Mouse (Mus musculus): ENCODE data around the gene Izumo4.

DNA sequence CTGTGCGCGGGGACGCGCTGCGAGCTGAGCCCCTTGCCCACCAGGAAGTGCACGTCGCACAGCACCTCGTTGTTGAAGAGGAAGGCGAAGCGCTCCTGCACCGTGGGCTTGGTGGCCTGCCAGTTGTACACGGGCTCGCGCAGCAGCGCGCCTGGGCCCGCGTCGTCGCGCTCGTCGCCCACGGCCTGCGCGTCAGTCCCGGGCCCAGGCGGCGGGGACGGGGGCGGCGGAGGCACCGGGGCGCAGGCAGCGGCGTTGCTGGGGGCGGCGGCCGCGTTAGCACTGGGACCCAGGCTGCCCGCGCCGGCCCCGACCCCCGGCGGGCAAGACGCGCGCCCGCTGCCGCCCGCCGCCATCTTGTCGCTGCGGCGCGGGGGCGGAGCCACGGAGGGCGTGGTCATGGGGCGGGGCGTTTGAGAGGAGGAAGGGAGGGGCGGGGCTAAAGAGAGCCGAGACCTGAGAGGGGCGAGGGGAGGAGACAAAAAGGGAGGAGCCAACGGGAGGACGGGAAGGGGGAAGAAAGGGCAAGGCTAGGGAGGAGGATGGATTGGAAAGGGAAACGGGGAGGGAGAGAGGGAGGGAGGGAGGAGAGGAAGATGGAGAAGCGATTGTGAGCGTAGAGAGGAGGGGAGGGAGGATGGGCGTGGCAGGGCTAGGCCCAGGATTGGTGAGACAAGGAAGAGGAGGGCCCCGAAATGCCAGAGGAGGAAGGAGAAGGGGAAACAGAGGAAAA, 45.7 kb upstream of the Izumo4 start:
- no peak for TF ChIP-seq CTCF (IDR thresholded peaks at IDR 0.05; ENCODE audit: low read depth, low read length)
- peak; percentile 72; the same call in 1 of the 2 replicates for TF ChIP-seq POLR2A (IDR thresholded peaks at IDR 0.05; ENCODE audit: borderline replicate concordance, low read depth, low read length)

Data from bone marrow macrophage, adult 2 months (primary cell).